Mouse (Mus musculus): ENCODE data around the gene Dlgap1. TPM values are rescaled to one million over a fixed set of nuclear protein-coding genes. Genes with fewer than 3 reads are reported as not detected.

Gene Dlgap1
- total and polyA plus RNA-seq, 2 experiments from 2014 or later: 0.20 to 0.76 TPM

DNA sequence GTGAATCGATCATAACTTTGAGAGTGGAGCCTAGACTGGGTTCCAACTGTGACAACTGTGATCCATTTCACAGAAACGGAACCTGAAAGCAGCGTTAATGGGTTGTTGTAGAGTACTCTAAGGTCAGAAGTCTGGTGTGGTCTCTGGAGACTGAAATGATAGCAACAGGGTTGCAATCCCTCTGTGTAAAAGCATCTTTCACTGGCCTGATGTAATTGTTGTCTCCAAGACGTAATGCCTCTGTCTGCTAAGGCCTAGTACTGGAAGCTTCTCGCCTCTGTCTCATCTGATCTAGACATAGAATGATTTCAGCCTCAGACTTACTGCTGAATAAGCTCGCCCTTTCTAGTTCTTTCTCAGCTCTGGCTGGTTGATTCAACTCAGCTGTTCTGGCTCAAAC is 721.3 kb downstream of the Dlgap1 start:
- Histone ChIP-seq H3K27me3 (ENCODE audit: control insufficient read depth, insufficient read depth, low read length) (no peaks in the 10 kb centered on the region), H3K27ac (ENCODE audit: low read depth) (no peak overlapping the region), H3K4me2 (ENCODE audit: low read depth, low read length) (no peak overlapping the region), H3K36me3 (replicated peaks; ENCODE audit: control insufficient read depth, insufficient read depth, low read length) (no peaks in the 10 kb centered on the region), H3K9me3 (replicated peaks; ENCODE audit: control insufficient read depth, low read length) (no peaks in the 10 kb centered on the region), H3K9ac (replicated peaks; ENCODE audit: low read depth, low read length) (no peak overlapping the region), H3K4me1 (ENCODE audit: control insufficient read depth, insufficient read depth) (no peaks in the 10 kb centered on the region), H3K4me3 (ENCODE audit: low read depth, low read length) (no peak overlapping the region)
- DNase-seq (ENCODE audit: low spot score) (no peak), ATAC-seq (ENCODE audit: insufficient read depth, low read depth) (no peak)
- TF ChIP-seq CTCF (IDR thresholded peaks at IDR 0.05; ENCODE audit: low read depth): no peak
- TF ChIP-seq EP300 (IDR thresholded peaks at IDR 0.05; ENCODE audit: low read depth): no peak
- 76% methylated on average over 6 of the region's 6 CpGs for WGBS

DNA sequence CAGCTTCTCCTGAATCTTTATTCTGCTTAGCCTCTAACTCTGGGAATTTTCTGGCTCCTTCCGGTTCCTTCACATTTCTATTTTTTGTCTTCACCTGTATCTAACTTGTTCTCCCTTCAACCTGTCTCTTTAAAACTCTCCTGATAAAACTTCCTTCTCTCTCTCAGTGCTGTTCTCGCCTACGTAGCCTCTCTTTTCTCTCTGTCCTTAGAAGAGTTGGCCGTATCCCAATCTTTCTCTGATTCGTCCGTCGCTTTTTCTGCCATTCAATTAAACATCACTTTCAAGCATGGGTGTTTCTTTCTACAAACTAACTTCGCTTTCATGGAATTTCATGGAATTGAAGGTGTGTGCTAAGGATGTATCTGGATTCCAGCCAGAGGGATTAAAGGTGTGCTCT is 721.7 kb downstream of the Dlgap1 start:
- no peak for TF ChIP-seq EP300 (IDR thresholded peaks at IDR 0.05; ENCODE audit: low read depth)
- no peak for TF ChIP-seq CTCF (IDR thresholded peaks at IDR 0.05; ENCODE audit: low read depth)
- 79% methylated on average over 8 of the region's 8 CpGs for WGBS

DNA sequence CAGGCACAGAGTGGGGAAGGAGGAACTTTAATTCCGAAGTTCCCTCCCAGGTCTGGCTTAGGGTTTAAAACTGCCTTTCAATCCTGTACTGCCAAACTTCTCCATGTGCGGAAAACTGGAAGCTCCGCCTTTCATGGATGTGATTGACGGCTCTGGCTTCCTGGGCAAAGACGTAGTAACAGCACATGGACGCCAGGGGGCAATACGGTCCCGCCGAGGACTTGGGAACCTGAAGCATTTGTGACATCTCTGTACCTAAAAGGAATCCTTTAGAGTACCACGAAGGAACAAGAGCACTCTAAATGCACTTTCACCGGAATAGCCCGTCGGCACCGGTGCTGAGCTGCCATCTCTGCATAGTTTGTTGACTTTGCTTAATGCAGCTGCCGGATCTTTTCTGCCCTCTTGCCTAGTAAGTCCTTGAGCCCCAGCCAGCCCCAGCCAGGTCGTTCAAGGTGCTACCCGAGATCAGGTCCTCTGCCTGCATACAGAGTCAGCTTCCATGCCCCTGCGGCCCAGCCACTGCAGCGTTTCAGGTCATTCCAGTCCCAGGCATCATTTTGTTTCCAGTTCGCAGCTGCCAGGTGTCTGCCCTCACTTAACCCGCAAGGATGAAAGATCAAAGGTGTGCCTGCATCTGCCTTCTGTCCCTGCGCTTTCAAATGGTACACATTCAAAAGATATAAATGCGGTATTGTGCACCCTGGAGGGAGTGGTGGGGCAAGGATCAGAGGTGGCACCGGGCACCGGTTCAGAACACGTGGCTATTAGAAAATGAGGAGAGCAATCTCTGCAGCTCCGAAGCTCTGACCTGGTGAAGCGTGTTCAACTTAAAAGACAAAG is 738.3 kb downstream of the Dlgap1 start:
- 3% methylated on average over 28 of the region's 28 CpGs for WGBS
- peak; percentile 78 for ATAC-seq (ENCODE audit: insufficient read depth, low read depth)
- Histone ChIP-seq H3K4me3 (ENCODE audit: low read depth, low read length) (peak overlapping the region; percentile 13; the same call in 1 of the 2 replicates), H3K27me3 (ENCODE audit: control insufficient read depth, insufficient read depth, low read length) (peaks cover 6% of the 10 kb centered on the region; the same call in 1 of the 2 replicates), H3K9me3 (replicated peaks; ENCODE audit: control insufficient read depth, low read length) (no peaks in the 10 kb centered on the region), H3K4me2 (ENCODE audit: low read depth, low read length) (peak overlapping the region; percentile 43), H3K9ac (replicated peaks; ENCODE audit: low read depth, low read length) (no peak overlapping the region), H3K36me3 (replicated peaks; ENCODE audit: control insufficient read depth, insufficient read depth, low read length) (no peaks in the 10 kb centered on the region), H3K27ac (ENCODE audit: low read depth) (no peak overlapping the region), H3K4me1 (ENCODE audit: control insufficient read depth, insufficient read depth) (no peaks in the 10 kb centered on the region)
- DNase-seq (ENCODE audit: low spot score): peak; percentile 71
- TF ChIP-seq EP300 (IDR thresholded peaks at IDR 0.05; ENCODE audit: low read depth): no peak
- TF ChIP-seq CTCF (IDR thresholded peaks at IDR 0.05; ENCODE audit: low read depth): peak; percentile 88

More for the DNA sequence above, 721.7 kb downstream of the Dlgap1 start:
- Histone ChIP-seq H3K27me3 (ENCODE audit: control insufficient read depth, insufficient read depth, low read length) (no peaks in the 10 kb centered on the region), H3K4me2 (ENCODE audit: low read depth, low read length) (no peak overlapping the region), H3K4me1 (ENCODE audit: control insufficient read depth, insufficient read depth) (no peaks in the 10 kb centered on the region), H3K9ac (replicated peaks; ENCODE audit: low read depth, low read length) (no peak overlapping the region), H3K4me3 (ENCODE audit: low read depth, low read length) (no peak overlapping the region), H3K27ac (ENCODE audit: low read depth) (no peak overlapping the region), H3K36me3 (replicated peaks; ENCODE audit: control insufficient read depth, insufficient read depth, low read length) (no peaks in the 10 kb centered on the region), H3K9me3 (replicated peaks; ENCODE audit: control insufficient read depth, low read length) (no peaks in the 10 kb centered on the region)
- no peak for ATAC-seq (ENCODE audit: insufficient read depth, low read depth)
- DNase-seq (ENCODE audit: low spot score): no peak

DNA sequence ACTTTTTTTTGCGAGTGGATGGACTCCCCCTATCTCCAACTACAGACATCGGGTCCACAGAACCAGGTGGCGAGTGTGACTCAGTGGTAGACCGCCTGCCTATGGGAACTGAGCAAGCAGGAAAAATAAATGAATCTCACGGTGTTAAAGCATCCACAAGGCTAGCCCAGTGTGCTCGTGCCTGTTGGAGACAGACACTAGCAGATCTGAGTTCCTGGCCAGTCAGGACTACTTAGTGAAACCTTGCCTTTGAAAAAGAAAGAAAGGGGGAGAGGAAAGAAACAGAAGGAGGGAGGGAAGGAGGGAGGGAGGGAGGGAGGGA is 738.9 kb downstream of the Dlgap1 start:
- ATAC-seq (ENCODE audit: insufficient read depth, low read depth): no peak
- H3K4me3 ChIP-seq (ENCODE audit: low read depth, low read length): no peak overlapping the region

GRCm38 (mm10) chr17:70709545-70709944 is 740.7 kb downstream of the Dlgap1 start:
- peaks cover 6% of the 10 kb centered on the region; the same call in 1 of the 2 replicates for H3K27me3 ChIP-seq (ENCODE audit: control insufficient read depth, insufficient read depth, low read length)
- 65% methylated on average over 5 of the region's 5 CpGs for WGBS
- ATAC-seq (ENCODE audit: insufficient read depth, low read depth) (no peak), DNase-seq (ENCODE audit: low spot score) (no peak)
- no peak overlapping the region for H3K27ac ChIP-seq (ENCODE audit: low read depth)
- no peaks in the 10 kb centered on the region for H3K36me3 ChIP-seq (replicated peaks; ENCODE audit: control insufficient read depth, insufficient read depth, low read length)
- H3K4me3 ChIP-seq (ENCODE audit: low read depth, low read length): no peak overlapping the region
- H3K9ac ChIP-seq (replicated peaks; ENCODE audit: low read depth, low read length): no peak overlapping the region
- H3K4me1 ChIP-seq (ENCODE audit: control insufficient read depth, insufficient read depth): no peaks in the 10 kb centered on the region
- TF ChIP-seq EP300 (IDR thresholded peaks at IDR 0.05; ENCODE audit: low read depth): no peak
- TF ChIP-seq CTCF (IDR thresholded peaks at IDR 0.05; ENCODE audit: low read depth): no peak
- H3K4me2 ChIP-seq (ENCODE audit: low read depth, low read length): no peak overlapping the region
- H3K9me3 ChIP-seq (replicated peaks; ENCODE audit: control insufficient read depth, low read length): no peaks in the 10 kb centered on the region

More for the DNA sequence above, 738.9 kb downstream of the Dlgap1 start:
- Histone ChIP-seq H3K27me3 (ENCODE audit: control insufficient read depth, insufficient read depth, low read length) (peaks cover 6% of the 10 kb centered on the region; the same call in 1 of the 2 replicates), H3K4me2 (ENCODE audit: low read depth, low read length) (no peak overlapping the region), H3K9me3 (replicated peaks; ENCODE audit: control insufficient read depth, low read length) (no peaks in the 10 kb centered on the region), H3K27ac (ENCODE audit: low read depth) (no peak overlapping the region), H3K36me3 (replicated peaks; ENCODE audit: control insufficient read depth, insufficient read depth, low read length) (no peaks in the 10 kb centered on the region), H3K9ac (replicated peaks; ENCODE audit: low read depth, low read length) (no peak overlapping the region), H3K4me1 (ENCODE audit: control insufficient read depth, insufficient read depth) (no peaks in the 10 kb centered on the region)
- no peak for TF ChIP-seq EP300 (IDR thresholded peaks at IDR 0.05; ENCODE audit: low read depth)
- no peak for TF ChIP-seq CTCF (IDR thresholded peaks at IDR 0.05; ENCODE audit: low read depth)
- WGBS: 22% methylated on average over 6 of the region's 6 CpGs
- DNase-seq (ENCODE audit: low spot score): no peak
